Mouse (Mus musculus): Measurements from ENCODE around the gene Hmcn2.

DNA sequence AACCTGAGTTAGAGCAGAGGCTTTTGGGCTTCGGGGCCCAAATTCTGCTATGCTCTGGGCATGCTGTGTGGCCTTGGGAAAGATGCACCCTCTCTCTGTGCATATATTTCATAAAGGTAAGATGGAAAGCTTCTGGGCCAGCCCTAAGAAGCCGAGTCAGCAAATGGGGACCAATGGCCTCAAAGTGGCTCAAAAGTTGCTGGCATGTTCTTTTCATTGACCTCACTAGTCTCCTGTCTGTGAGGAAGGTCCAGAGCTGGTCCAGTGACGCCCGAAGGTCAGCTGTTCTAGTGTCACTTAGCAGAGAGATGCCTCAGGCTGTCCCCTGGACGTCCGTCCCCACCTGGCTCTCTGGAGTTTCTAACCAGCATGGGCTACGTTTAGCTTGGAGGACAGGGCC lies 154.6 kb downstream of the Hmcn2 start:
- no peak for TF ChIP-seq CTCF (IDR thresholded peaks at IDR 0.05; ENCODE audit: control insufficient read depth, insufficient read depth, insufficient replicate concordance, low read depth, low read length)
- no peak for TF ChIP-seq POLR2A (IDR thresholded peaks at IDR 0.05; ENCODE audit: control insufficient read depth, low read depth, low read length)

All from testis, adult 2 months (tissue).